Mouse (Mus musculus) CH12.LX (cell line): ENCODE results near the gene Arcn1. TPM values are rescaled to one million over a fixed set of nuclear protein-coding genes. Genes with fewer than 3 reads are reported as not detected.

ENCODE experiments used
- DNase-seq: peaks from one replicate; pipeline ENCODE4 v3.0.0-alpha.2; 2013; ENCODE audit errors: extremely low read depth
- H3K27ac ChIP-seq: 2 replicates; pipeline ENCODE4 v1.5.1; 2012; ENCODE audit warnings: low read depth, mild to moderate bottlenecking, control low read depth, moderate library complexity; ENCODE audit not compliant: insufficient read depth
- H3K27me3 ChIP-seq: replicated peaks from 2 replicates; pipeline ENCODE3; 2012; ENCODE audit warnings: inconsistent platforms
- H3K36me3 ChIP-seq, 2 experiments: replicated peaks in 1 of 2; 2 replicates each; pipeline versions ENCODE3 to v1.6.1; 2012; ENCODE audit warnings: inconsistent platforms in 1 of 2, low read length in 1 of 2, mild to moderate bottlenecking in 1 of 2, mixed read lengths in 1 of 2, moderate library complexity in 1 of 2; ENCODE audit not compliant: control insufficient read depth in 1 of 2, insufficient read depth in 1 of 2
- H3K4me1 ChIP-seq, 2 experiments: 2 replicates each; pipeline ENCODE4 v1.6.1; 2012; ENCODE audit warnings: inconsistent platforms in 1 of 2, moderate library complexity in 1 of 2; ENCODE audit not compliant: insufficient read depth in 2 of 2, control insufficient read depth in 1 of 2
- H3K4me2 ChIP-seq: 2 replicates; pipeline ENCODE4 v1.6.1; 2012; ENCODE audit warnings: low read depth, mild to moderate bottlenecking, control low read depth; ENCODE audit not compliant: poor library complexity, insufficient read depth, severe bottlenecking
- H3K4me3 ChIP-seq, 3 experiments: fragments of 150-350 bp in 1 of 3; sonication (generic) in 1 of 3; replicated peaks in 1 of 3; 2 replicates each; pipeline versions ENCODE3 to v1.5.1; 2011 to 2012; ENCODE audit warnings: low read depth in 2 of 3, low read length in 2 of 3, mild to moderate bottlenecking in 2 of 3, moderate library complexity in 2 of 3, control low read depth in 1 of 3, improper control_type of control experiment in 1 of 3, inconsistent platforms in 1 of 3, mixed read lengths in 1 of 3; ENCODE audit not compliant: poor library complexity in 1 of 3
- H3K79me2 ChIP-seq: replicated peaks from 2 replicates; pipeline ENCODE4 v1.6.1; 2012; ENCODE audit warnings: mild to moderate bottlenecking, moderate library complexity; ENCODE audit not compliant: control insufficient read depth, poor library complexity, insufficient read depth, severe bottlenecking; ENCODE audit errors: extremely low read depth
- H3K9ac ChIP-seq: 2 replicates; pipeline ENCODE4 v1.6.1; 2012; ENCODE audit warnings: low read depth, mild to moderate bottlenecking, control low read depth, moderate library complexity; ENCODE audit not compliant: insufficient read depth
- H3K9me3 ChIP-seq: replicated peaks from 2 replicates; pipeline ENCODE3; 2012; ENCODE audit warnings: low read length, inconsistent platforms, mixed read lengths
- BHLHE40 ChIP-seq: IDR thresholded peaks from 2 replicates; pipeline ENCODE4 v1.6.1; 2011; ENCODE audit warnings: mild to moderate bottlenecking, low read depth, low read length, improper control_type of control experiment
- CHD1 ChIP-seq: IDR thresholded peaks from 2 replicates; pipeline ENCODE4 v1.6.1; 2012; ENCODE audit warnings: low read depth, low read length, improper control_type of control experiment, inconsistent platforms
- CHD2 ChIP-seq: IDR thresholded peaks from 2 replicates; pipeline ENCODE4 v1.6.1; 2011; ENCODE audit warnings: low read length, improper control_type of control experiment
- EP300 ChIP-seq: IDR thresholded peaks from 2 replicates; pipeline ENCODE4 v1.6.1; 2011; ENCODE audit warnings: low read length, improper control_type of control experiment
- GABPA ChIP-seq: IDR thresholded peaks from 2 replicates; pipeline ENCODE4 v1.6.1; 2012; ENCODE audit warnings: low read depth, low read length, improper control_type of control experiment, inconsistent platforms; ENCODE audit not compliant: insufficient replicate concordance
- HCFC1 ChIP-seq: IDR thresholded peaks from 2 replicates; pipeline ENCODE4 v1.6.1; 2012; ENCODE audit warnings: low read depth, mild to moderate bottlenecking, inconsistent platforms, low read length, improper control_type of control experiment
- IRF4 ChIP-seq: IDR thresholded peaks from 2 replicates; pipeline ENCODE4 v1.6.1; 2014; ENCODE audit warnings: low read depth, mild to moderate bottlenecking, inconsistent platforms, low read length, improper control_type of control experiment
- JUN ChIP-seq: IDR thresholded peaks from 2 replicates; pipeline ENCODE4 v1.6.1; 2011; ENCODE audit warnings: low read depth, mild to moderate bottlenecking, low read length, improper control_type of control experiment, moderate library complexity; ENCODE audit not compliant: insufficient read depth
- KAT2A ChIP-seq: IDR thresholded peaks from 2 replicates; pipeline ENCODE4 v1.6.1; 2012; ENCODE audit warnings: low read length, improper control_type of control experiment, inconsistent platforms; ENCODE audit not compliant: insufficient replicate concordance
- MAFK ChIP-seq: IDR thresholded peaks from 2 replicates; pipeline ENCODE4 v1.6.1; 2011; ENCODE audit warnings: low read length, improper control_type of control experiment; ENCODE audit not compliant: insufficient replicate concordance
- MAX ChIP-seq: IDR thresholded peaks from 2 replicates; pipeline ENCODE4 v1.6.1; 2011; ENCODE audit warnings: low read length, improper control_type of control experiment
- MAZ ChIP-seq: IDR thresholded peaks from 2 replicates; pipeline ENCODE4 v1.6.1; 2012; ENCODE audit warnings: low read depth, mild to moderate bottlenecking, inconsistent platforms, low read length, improper control_type of control experiment, moderate library complexity
- MEF2A ChIP-seq: IDR thresholded peaks from 2 replicates; pipeline ENCODE4 v1.6.1; 2014; ENCODE audit warnings: low read depth, mild to moderate bottlenecking, inconsistent platforms, low read length, improper control_type of control experiment, borderline replicate concordance
- MYC ChIP-seq: IDR thresholded peaks from 2 replicates; pipeline ENCODE4 v1.6.1; 2011; ENCODE audit warnings: low read depth, mild to moderate bottlenecking, improper control_type of control experiment, low read length
- NELFE ChIP-seq: IDR thresholded peaks from 2 replicates; pipeline ENCODE4 v1.6.1; 2011; ENCODE audit warnings: low read depth, low read length, improper control_type of control experiment
- NRF1 ChIP-seq: IDR thresholded peaks from 2 replicates; pipeline ENCODE4 v1.6.1; 2014; ENCODE audit warnings: low read depth, mild to moderate bottlenecking, inconsistent platforms, low read length, improper control_type of control experiment, moderate library complexity
- SIN3A ChIP-seq: IDR thresholded peaks from 2 replicates; pipeline ENCODE4 v1.6.1; 2012; ENCODE audit warnings: low read length, improper control_type of control experiment, inconsistent platforms
- SMC3 ChIP-seq: IDR thresholded peaks from 2 replicates; pipeline ENCODE4 v1.6.1; 2011; ENCODE audit warnings: low read depth, low read length, improper control_type of control experiment
- TCF12 ChIP-seq: IDR thresholded peaks from 2 replicates; pipeline ENCODE4 v1.6.1; 2014; ENCODE audit warnings: low read depth, mild to moderate bottlenecking, inconsistent platforms, low read length, improper control_type of control experiment
- UBTF ChIP-seq: IDR thresholded peaks from 2 replicates; pipeline ENCODE4 v1.6.1; 2012; ENCODE audit warnings: low read depth, mild to moderate bottlenecking, inconsistent platforms, low read length, improper control_type of control experiment, moderate library complexity
- USF1 ChIP-seq: IDR thresholded peaks from 2 replicates; pipeline ENCODE4 v1.6.1; 2014; ENCODE audit warnings: low read depth, mild to moderate bottlenecking, inconsistent platforms, low read length, improper control_type of control experiment
- USF2 ChIP-seq: conservative IDR thresholded peaks from 2 replicates; pipeline ENCODE4 v1.6.1; 2011; ENCODE audit warnings: low read depth, low read length, improper control_type of control experiment
- ZNF384 ChIP-seq: IDR thresholded peaks from 2 replicates; pipeline ENCODE4 v1.6.1; 2012; ENCODE audit warnings: low read depth, low read length, improper control_type of control experiment, inconsistent platforms
- dilution Hi-C: fragments of 300-500 bp; cut with MboI; formaldehyde crosslinking; loops from 2 replicates; pipeline ENCODE4 v1.14.3; 2020; ENCODE audit warnings: low sequenced_read_pairs; ENCODE audit not compliant: extremely low pct_unique_long_range_greater_than_20kb, extremely low pct_ligation_motif_present
- in situ Hi-C: fragments of 300-500 bp; cut with MboI; formaldehyde crosslinking; loops from 3 replicates; pipeline ENCODE4 v1.14.3; 2019; ENCODE audit warnings: low sequenced_read_pairs, low pct_ligation_motif_present, low pct_unique_long_range_greater_than_20kb, mixed read lengths
- polyA plus RNA-seq: library from polyadenylated mRNA; unstranded; fragments of >175 nt; gene quantifications from 2 replicates; pipeline ENCODE4 v1.2.1, GENCODE M21; 2012; ENCODE audit warnings: low read depth; ENCODE audit not compliant: insufficient read length
- total RNA-seq, 2 experiments: library from RNA; depleted of rRNA; stranded (reverse); fragments of 300-350 nt in 1 of 2; fragments of >200 nt in 1 of 2; gene quantifications; 2 replicates each; pipeline ENCODE4 v1.2.3; 2012 to 2014

Arcn1 gene
- total and polyA plus RNA-seq, 3 experiments: 79.4 to 150 (median 127) TPM

GRCm38 (mm10) chr9:44737240-44737949 is 30.2 kb downstream of the Arcn1 start:
- no peak for DNase-seq
- Histone ChIP-seq H3K4me1 (peaks cover 13 to 41% of the 10 kb centered on the region in 2 experiments), H3K4me3 (no peak overlapping the region), H3K79me2 (no peaks in the 10 kb centered on the region), H3K27me3 (peaks cover 40% of the 10 kb centered on the region), H3K36me3 (peaks cover 4 to 7% of the 10 kb centered on the region in 2 experiments), H3K9me3 (peaks cover 3% of the 10 kb centered on the region), H3K4me2 (no peak overlapping the region), H3K27ac (no peak overlapping the region), H3K9ac (no peak overlapping the region)
- in situ Hi-C loops: no loop called here
- TF ChIP-seq SMC3 (no peak), GABPA (no peak), HCFC1 (no peak), CHD1 (no peak), MAX (no peak), NRF1 (no peak), MAFK (no peak), MYC (no peak), ZNF384 (no peak), MAZ (no peak)
- dilution Hi-C loops: no loop called here

GRCm38 (mm10) chr9:44736301-44736700 is 31.3 kb downstream of the Arcn1 start:
- no peak overlapping the region for H3K4me3 ChIP-seq
- no peaks in the 10 kb centered on the region for H3K79me2 ChIP-seq
- dilution Hi-C loops: no loop called here
- peaks cover 13 to 41% of the 10 kb centered on the region in 2 experiments for H3K4me1 ChIP-seq
- H3K9ac ChIP-seq: no peak overlapping the region
- H3K9me3 ChIP-seq: peaks cover 3% of the 10 kb centered on the region
- no peak overlapping the region for H3K27ac ChIP-seq
- peaks cover 40% of the 10 kb centered on the region for H3K27me3 ChIP-seq
- in situ Hi-C loops: no loop called here
- peaks cover 2 to 3% of the 10 kb centered on the region in 2 experiments for H3K36me3 ChIP-seq
- no peak for DNase-seq
- TF ChIP-seq JUN (no peak), SIN3A (no peak), USF1 (no peak), TCF12 (no peak), BHLHE40 (no peak), IRF4 (no peak), SMC3 (no peak), MAX (no peak), USF2 (no peak), CHD2 (no peak), EP300 (no peak), GABPA (no peak), MAFK (no peak), NELFE (no peak), ZNF384 (no peak), MEF2A (no peak), MYC (no peak), KAT2A (no peak), UBTF (no peak)
- no peak overlapping the region for H3K4me2 ChIP-seq
